8 mouse cellular contexts compared by ENCODE assay signal in genomic region chrX:42067791-42068200, GRCm38 (mm10). TPM values are rescaled to one million over a fixed set of nuclear protein-coding genes. Genes with fewer than 3 reads are reported as not detected.
A peak's percentile ranks its signal among the peaks of the same experiment; 100 is the strongest.
DNase-seq lines count a peak whose midpoint lies in the region; ATAC-seq and TF ChIP-seq lines count a peak whose summit lies in the region.

No protein-coding gene starts in this region.

- no peaks in the 10 kb centered on the region for H3K4me1 ChIP-seq in bone marrow, adult 2 months (ENCODE audit: control insufficient read depth, insufficient read depth, low read length)
- 0 out of 2 replicates have a peak, but pooled peaks cover 4% of the 10 kb centered on the region for H3K4me1 ChIP-seq in embryonic facial prominence, embryonic 13.5 days
- H3K4me1 ChIP-seq in heart, embryonic 11.5 days (ENCODE audit: control insufficient read depth, insufficient read depth, low read length): no peaks in the 10 kb centered on the region
- H3K4me1 ChIP-seq in kidney, embryonic 14.5 days (ENCODE audit: control insufficient read depth, insufficient read depth, low read length): no peaks in the 10 kb centered on the region
- peaks cover 4% of the 10 kb centered on the region; the same call in 1 of the 2 replicates for H3K4me1 ChIP-seq in liver, embryonic 11.5 days (replicated peaks; ENCODE audit: control insufficient read depth, insufficient read depth, low read length)

- H3K4me3 ChIP-seq in bone marrow, adult 2 months (replicated peaks; ENCODE audit: control insufficient read depth, low read depth, low read length): peak overlapping the region; percentile 81
- peak overlapping the region; percentile 45 for H3K4me3 ChIP-seq in embryonic facial prominence, embryonic 13.5 days
- H3K4me3 ChIP-seq in heart, embryonic 11.5 days (ENCODE audit: low read depth, low read length): peak overlapping the region; percentile 48
- peak overlapping the region; percentile 44 for H3K4me3 ChIP-seq in kidney, embryonic 14.5 days (ENCODE audit: low read length)
- H3K4me3 ChIP-seq in liver, embryonic 11.5 days (ENCODE audit: low read depth, low read length): peak overlapping the region; percentile 59
- peak overlapping the region; percentile 48 for H3K4me3 ChIP-seq in myocyte

- no peak for TF ChIP-seq CTCF in bone marrow, adult 2 months (IDR thresholded peaks at IDR 0.05; ENCODE audit: control insufficient read depth, insufficient read depth, low read length)

- 6% methylated on average over 16 of the region's 27 CpGs for WGBS in bone marrow, adult 2 months
- 28% methylated on average over 27 of the region's 27 CpGs for WGBS in embryonic facial prominence, embryonic 13.5 days
- WGBS in heart, embryonic 11.5 days (ENCODE audit: insufficient replicate concordance): 12% methylated on average over 27 of the region's 27 CpGs
- WGBS in kidney, embryonic 14.5 days: 21% methylated on average over 22 of the region's 27 CpGs
- 11% methylated on average over 22 of the region's 27 CpGs for WGBS in liver, embryonic 11.5 days

- peaks cover 41% of the 10 kb centered on the region for H3K79me2 ChIP-seq in myocyte (ENCODE audit: control insufficient read depth, insufficient read depth)

- TF ChIP-seq POLR2A in bone marrow, adult 2 months (IDR thresholded peaks at IDR 0.05; ENCODE audit: borderline replicate concordance, control insufficient read depth, low read depth, low read length): peak; percentile 47; the same call in 1 of the 2 replicates
- TF ChIP-seq POLR2A in myocyte (IDR thresholded peaks at IDR 0.05; ENCODE audit: insufficient read length, low read depth): peak; percentile 18

- no peaks in the 10 kb centered on the region for H3K9me3 ChIP-seq in embryonic facial prominence, embryonic 13.5 days
- H3K9me3 ChIP-seq in heart, embryonic 11.5 days (replicated peaks; ENCODE audit: control insufficient read depth, low read length): no peaks in the 10 kb centered on the region
- H3K9me3 ChIP-seq in kidney, embryonic 14.5 days (ENCODE audit: control insufficient read depth, low read length): no peaks in the 10 kb centered on the region
- H3K9me3 ChIP-seq in liver, embryonic 11.5 days (ENCODE audit: control insufficient read depth, low read length): no peaks in the 10 kb centered on the region

- peak overlapping the region; percentile 48 for H3K4me2 ChIP-seq in embryonic facial prominence, embryonic 13.5 days
- peak overlapping the region; percentile 53 for H3K4me2 ChIP-seq in heart, embryonic 11.5 days
- peak overlapping the region; percentile 34 for H3K4me2 ChIP-seq in kidney, embryonic 14.5 days (replicated peaks; ENCODE audit: low read depth, low read length)
- peak overlapping the region; percentile 57 for H3K4me2 ChIP-seq in liver, embryonic 11.5 days
- H3K4me2 ChIP-seq in myocyte (ENCODE audit: low read depth): peak overlapping the region; percentile 75

- peak overlapping the region; percentile 67 for H3K9ac ChIP-seq in embryonic facial prominence, embryonic 13.5 days
- peak overlapping the region; percentile 76 for H3K9ac ChIP-seq in heart, embryonic 11.5 days (ENCODE audit: low read depth, low read length)
- peak overlapping the region; percentile 56 for H3K9ac ChIP-seq in kidney, embryonic 14.5 days (ENCODE audit: low read depth, low read length)
- peak overlapping the region; percentile 68 for H3K9ac ChIP-seq in liver, embryonic 11.5 days (ENCODE audit: low read depth, low read length)

- peak; percentile 81 for ATAC-seq in embryonic facial prominence, embryonic 13.5 days (ENCODE audit: insufficient number of reproducible peaks, insufficient read depth, low FRiP score, low TSS enrichment, low read depth)
- ATAC-seq in heart, embryonic 11.5 days (replicated peaks; ENCODE audit: insufficient number of reproducible peaks, low FRiP score, low TSS enrichment): peak; percentile 82
- ATAC-seq in kidney, embryonic 14.5 days (ENCODE audit: low FRiP score, low TSS enrichment): peak; percentile 82
- peak; percentile 79 for ATAC-seq in liver, embryonic 11.5 days (replicated peaks; ENCODE audit: low FRiP score)

- DNase-seq in B cell, adult 2 months: peak; percentile 76 to 80
- no peak for DNase-seq in liver, embryonic 11.5 days (ENCODE audit: low spot score)
- peak; percentile 34 for DNase-seq in telencephalon, adult 2 months (ENCODE audit: low read depth, low spot score)

- peak overlapping the region; percentile 95 for H3K27ac ChIP-seq in bone marrow, adult 2 months (ENCODE audit: control insufficient read depth, insufficient read depth, low read depth, low read length, poor library complexity)
- peak overlapping the region; percentile 93 for H3K27ac ChIP-seq in embryonic facial prominence, embryonic 13.5 days
- peak overlapping the region; percentile 91 for H3K27ac ChIP-seq in heart, embryonic 11.5 days (ENCODE audit: low read depth, low read length)
- H3K27ac ChIP-seq in kidney, embryonic 14.5 days (ENCODE audit: low read depth, low read length): peak overlapping the region; percentile 90
- H3K27ac ChIP-seq in liver, embryonic 11.5 days (ENCODE audit: low read depth, low read length): peak overlapping the region; percentile 90

- H3K36me3 ChIP-seq in embryonic facial prominence, embryonic 13.5 days: 0 out of 2 replicates have a peak, but pooled peaks cover under 1% of the 10 kb centered on the region
- no peaks in the 10 kb centered on the region for H3K36me3 ChIP-seq in heart, embryonic 11.5 days (ENCODE audit: control insufficient read depth, insufficient read depth, low read length)
- H3K36me3 ChIP-seq in kidney, embryonic 14.5 days (ENCODE audit: control insufficient read depth, insufficient read depth, low read length): no peaks in the 10 kb centered on the region
- H3K36me3 ChIP-seq in liver, embryonic 11.5 days (ENCODE audit: control insufficient read depth, insufficient read depth, low read length): no peaks in the 10 kb centered on the region
- H3K36me3 ChIP-seq in myocyte (ENCODE audit: control insufficient read depth, insufficient read depth): no peaks in the 10 kb centered on the region

- H3ac ChIP-seq in myocyte (ENCODE audit: control insufficient read depth, insufficient read length): no peak overlapping the region

- H3K27me3 ChIP-seq in embryonic facial prominence, embryonic 13.5 days: no peaks in the 10 kb centered on the region
- H3K27me3 ChIP-seq in heart, embryonic 11.5 days (ENCODE audit: control insufficient read depth, insufficient read depth, low read length): no peaks in the 10 kb centered on the region
- H3K27me3 ChIP-seq in kidney, embryonic 14.5 days (ENCODE audit: control insufficient read depth, insufficient read depth, low read length): no peaks in the 10 kb centered on the region
- H3K27me3 ChIP-seq in liver, embryonic 11.5 days (replicated peaks; ENCODE audit: control insufficient read depth, insufficient read depth, low read length): no peaks in the 10 kb centered on the region
- no peaks in the 10 kb centered on the region for H3K27me3 ChIP-seq in myocyte (ENCODE audit: control insufficient read depth, insufficient read depth, insufficient read length)

TF ChIP-seq in myocyte, 11 proteins besides CTCF, POLR2A, EP300 and RAD21:
- no peak for TF ChIP-seq CEBPB (IDR thresholded peaks at IDR 0.05; ENCODE audit: insufficient read depth, poor library complexity, severe bottlenecking)
- no peak for TF ChIP-seq TCF12 (IDR thresholded peaks at IDR 0.05; ENCODE audit: insufficient read depth, poor library complexity, severe bottlenecking)
- TF ChIP-seq POLR2AphosphoS2 (IDR thresholded peaks at IDR 0.05; ENCODE audit: insufficient read length, low read depth): peak; percentile 3
- TF ChIP-seq MYOD1 (IDR thresholded peaks at IDR 0.05; ENCODE audit: control insufficient read depth in 1 of 3, insufficient read length in 2 of 3, low read depth in 2 of 3): no peak
- no peak for TF ChIP-seq SRF (IDR thresholded peaks at IDR 0.05; ENCODE audit: control insufficient read depth, insufficient read length, low read depth)
- no peak for TF ChIP-seq TCF3 (IDR thresholded peaks at IDR 0.05; ENCODE audit: insufficient read length, low read depth)
- TF ChIP-seq E2F4 (IDR thresholded peaks at IDR 0.05; ENCODE audit: insufficient read depth): peak; percentile 17

RNA-seq across cellular contexts. Expression of gene Xiap, which starts 8.3 kb away (rescaled TPM):
- polyA plus RNA-seq in bone marrow, adult 2 months (2011; ENCODE audit: insufficient read depth, insufficient read length, low replicate concordance, missing spikeins): 12.9 and 16.5 TPM in 2 replicates
- polyA plus RNA-seq in embryonic facial prominence, embryonic 13.5 days (2015; fragmentation: Nextera tagmentation; extraction: Ambion mirVana): 13.4 and 15.7 TPM in 2 replicates
- polyA plus RNA-seq in heart, embryonic 11.5 days (2014; fragmentation: Nextera tagmentation; extraction: Ambion mirVana): 13.1 and 14.6 TPM in 2 replicates
- polyA plus RNA-seq in kidney, embryonic 14.5 days (2014; fragmentation: Nextera tagmentation; extraction: Ambion mirVana): 19.8 and 23.7 TPM in 2 replicates
- polyA plus RNA-seq in liver, embryonic 11.5 days (2014; fragmentation: Nextera tagmentation; extraction: Ambion mirVana): 12.9 and 14.1 TPM in 2 replicates
- polyA plus RNA-seq in myocyte (2012; fragmentation: generic; extraction: Trizol): 3.7 TPM
